Mouse (Mus musculus) liver, embryonic 14.5 days (tissue): ENCODE data around the gene Pip4k2c. TPM values are rescaled to one million over a fixed set of nuclear protein-coding genes. Genes with fewer than 3 reads are reported as not detected.
A peak's percentile ranks its signal among the peaks of the same experiment; 100 is the strongest.

Experiments
- ATAC-seq: fragments of 200-750 bp; cut with Nextera tagmentation; 2 replicates; pipeline ENCODE4 v1.8.0; 2017; ENCODE audit warnings: moderate number of reproducible peaks, mild to moderate bottlenecking, moderate library complexity; ENCODE audit not compliant: insufficient read depth
- DNase-seq, 3 experiments: peaks; one replicate each; pipeline ENCODE4 v3.0.0-alpha.2; 2012 to 2013; ENCODE audit warnings: low read depth in 3 of 3, low spot score in 3 of 3
- H3K27ac ChIP-seq: fragments of 300-500 bp; sonication (generic); 2 replicates; pipeline ENCODE4 v1.5.1; 2014; ENCODE audit warnings: moderate library complexity, mild to moderate bottlenecking, control low read depth, inconsistent platforms
- H3K27me3 ChIP-seq: fragments of 300-500 bp; sonication (generic); 2 replicates; pipeline ENCODE4 v1.6.1; 2014; ENCODE audit warnings: mild to moderate bottlenecking, low read length, moderate library complexity; ENCODE audit not compliant: control insufficient read depth, insufficient read depth
- H3K36me3 ChIP-seq: fragments of 300-500 bp; sonication (generic); replicated peaks from 2 replicates; pipeline ENCODE4 v1.6.1; 2014; ENCODE audit warnings: low read depth; ENCODE audit not compliant: control insufficient read depth, insufficient read depth
- H3K4me1 ChIP-seq, 2 experiments: fragments of 200-500 bp in 1 of 2; fragments of 300-500 bp in 1 of 2; sonication (generic) in 1 of 2; replicated peaks; 2 replicates each; pipeline ENCODE4 v1.6.1; 2012 to 2014; ENCODE audit warnings: antibody characterized with exemption in 1 of 2, inconsistent platforms in 1 of 2, low read length in 1 of 2; ENCODE audit not compliant: control insufficient read depth in 2 of 2, insufficient read depth in 2 of 2
- H3K4me2 ChIP-seq: fragments of 300-500 bp; sonication (generic); 2 replicates; pipeline ENCODE4 v1.6.1; 2014; ENCODE audit warnings: low read depth, mild to moderate bottlenecking, control low read depth, moderate library complexity
- H3K4me3 ChIP-seq, 2 experiments: fragments of 200-500 bp in 1 of 2; fragments of 300-500 bp in 1 of 2; sonication (generic) in 1 of 2; 2 replicates each; pipeline ENCODE4 v1.5.1; 2012 to 2014; ENCODE audit warnings: low read depth in 2 of 2, low read length in 2 of 2, mild to moderate bottlenecking in 2 of 2, control low read depth in 1 of 2, inconsistent platforms in 1 of 2, moderate library complexity in 1 of 2; ENCODE audit not compliant: insufficient read depth in 1 of 2
- H3K9ac ChIP-seq: fragments of 300-500 bp; sonication (generic); replicated peaks from 2 replicates; pipeline ENCODE4 v1.6.1; 2014; ENCODE audit warnings: mild to moderate bottlenecking, control low read depth, moderate library complexity
- H3K9me3 ChIP-seq: fragments of 300-500 bp; sonication (generic); 2 replicates; pipeline ENCODE4 v1.6.1; 2016; ENCODE audit warnings: low read length, mixed read lengths; ENCODE audit not compliant: control insufficient read depth
- CTCF ChIP-seq: IDR thresholded peaks from 2 replicates; pipeline ENCODE4 v1.5.1; 2016; ENCODE audit warnings: antibody characterized with exemption, low read depth, control low read depth
- EP300 ChIP-seq: IDR thresholded peaks from 2 replicates; pipeline ENCODE4 v1.6.1; 2016; ENCODE audit warnings: antibody characterized with exemption, low read depth
- WGBS: fragments of 180-500 bp; shearing (Covaris S2); extraction: QIAGEN DNeasy Blood & Tissue Kit; methylation state at CpG from one replicate; pipeline ENCODE4 v1.1.7; 2014; ENCODE audit not compliant: insufficient replicate concordance; 5-methylcytosine and 5-hydroxymethylcytosine counted together
- polyA plus RNA-seq, 2 experiments: library from polyadenylated mRNA; depleted of rRNA in 1 of 2; stranded (reverse) in 1 of 2; unstranded in 1 of 2; fragments of >200 nt; fragmentation: Nextera tagmentation in 1 of 2; extraction: Ambion mirVana in 1 of 2; gene quantifications; 2 replicates each; pipeline versions ENCODE4 v1.2.1 to v1.2.3; 2012 to 2014

Pip4k2c gene
- polyA plus RNA-seq (2012; rRNA removed) (28.2 and 31.2 TPM in 2 replicates), polyA plus RNA-seq (2014; fragmentation: Nextera tagmentation; extraction: Ambion mirVana) (25.7 and 31.1 TPM in 2 replicates)

GRCm38 (mm10) chr10:127211414-127211854 is at the start of gene Pip4k2c:
TSS of gene Pip4k2c (minus strand) at chr10:127211585.
- H3K27ac ChIP-seq: peak within 1 kb of the TSS; percentile 80
- H3K4me1 ChIP-seq: peaks cover 24 to 30% of the 10 kb centered on the region in 2 experiments
- no peaks in the 10 kb centered on the region for H3K27me3 ChIP-seq
- TF ChIP-seq CTCF (no peak), EP300 (peak; percentile 27; the same call in 1 of the 2 replicates)
- H3K9me3 ChIP-seq: no peaks in the 10 kb centered on the region
- H3K9ac ChIP-seq: peak within 1 kb of the TSS; percentile 88
- WGBS: under 1% methylated on average over 47 of the region's 47 CpGs
- DNase-seq (peak; percentile 80 to 83 (median 80)), ATAC-seq (peak; percentile 92)
- H3K4me2 ChIP-seq: peak within 1 kb of the TSS; percentile 88
- H3K36me3 ChIP-seq: peaks cover 31% of the 10 kb centered on the region
- H3K4me3 ChIP-seq: peak within 1 kb of the TSS; percentile 89 to 97

DNA sequence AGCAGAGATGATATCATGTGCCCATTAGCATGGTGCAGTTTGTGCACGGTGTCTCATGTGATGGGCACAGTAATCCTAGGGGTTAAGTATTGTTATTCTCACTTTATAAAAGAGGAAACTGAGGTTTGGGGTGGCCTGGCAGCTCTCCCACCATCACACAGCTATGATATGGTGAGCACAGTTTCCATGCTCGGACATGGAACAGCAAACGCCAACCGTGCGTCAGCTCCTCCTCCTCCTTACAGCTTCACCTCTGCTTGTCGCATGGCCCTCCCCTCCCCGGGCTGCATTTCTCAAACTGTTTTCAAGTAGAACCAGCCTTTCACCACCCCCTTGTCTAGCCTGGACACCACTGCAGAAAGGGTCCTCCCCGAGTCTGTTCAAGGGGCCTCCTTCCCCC is 47.1 kb upstream of the Pip4k2c start:
- Histone ChIP-seq H3K36me3 (no peaks in the 10 kb centered on the region), H3K4me2 (no peak overlapping the region), H3K27me3 (peaks cover 20% of the 10 kb centered on the region), H3K9me3 (no peaks in the 10 kb centered on the region), H3K27ac (no peak overlapping the region), H3K9ac (no peak overlapping the region), H3K4me1 (0 out of 4 replicates have a peak, but pooled peaks cover 2% of the 10 kb centered on the region in 2 experiments), H3K4me3 (no peak overlapping the region)
- DNase-seq (no peak), ATAC-seq (no peak)
- WGBS: 64% methylated on average over 8 of the region's 8 CpGs
- TF ChIP-seq CTCF: no peak
- no peak for TF ChIP-seq EP300

- Histone ChIP-seq H3K27me3 (peaks cover 14% of the 10 kb centered on the region), H3K9ac (no peak overlapping the region), H3K27ac (no peak overlapping the region), H3K36me3 (no peaks in the 10 kb centered on the region), H3K4me1 (0 out of 4 replicates have a peak, but pooled peaks cover 1 to 2% of the 10 kb centered on the region in 2 experiments), H3K9me3 (no peaks in the 10 kb centered on the region), H3K4me3 (no peak overlapping the region), H3K4me2 (no peak overlapping the region)
- WGBS: 54% methylated on average over 6 of the region's 6 CpGs
- ATAC-seq (no peak), DNase-seq (no peak)
- no peak for TF ChIP-seq EP300
- no peak for TF ChIP-seq CTCF
These were observed 46.4 kb upstream of the Pip4k2c start for GRCm38 (mm10) chr10:127257790-127258189.

- no peak overlapping the region for H3K4me3 ChIP-seq
- H3K27ac ChIP-seq: no peak overlapping the region
- H3K27me3 ChIP-seq: no peaks in the 10 kb centered on the region; the same call in 1 of the 2 replicates
- no peaks in the 10 kb centered on the region for H3K36me3 ChIP-seq
- ATAC-seq: no peak
- no peak overlapping the region for H3K9ac ChIP-seq
- DNase-seq: peak in 2 of 3 experiments; percentile 28 to 33
- no peaks in the 10 kb centered on the region for H3K9me3 ChIP-seq
- TF ChIP-seq CTCF (no peak), EP300 (no peak)
- H3K4me1 ChIP-seq: no peaks in the 10 kb centered on the region
- H3K4me2 ChIP-seq: no peak overlapping the region
- 22% methylated on average over 14 of the region's 14 CpGs for WGBS
These were observed 44.4 kb upstream of the Pip4k2c start for GRCm38 (mm10) chr10:127255625-127256345.

DNA sequence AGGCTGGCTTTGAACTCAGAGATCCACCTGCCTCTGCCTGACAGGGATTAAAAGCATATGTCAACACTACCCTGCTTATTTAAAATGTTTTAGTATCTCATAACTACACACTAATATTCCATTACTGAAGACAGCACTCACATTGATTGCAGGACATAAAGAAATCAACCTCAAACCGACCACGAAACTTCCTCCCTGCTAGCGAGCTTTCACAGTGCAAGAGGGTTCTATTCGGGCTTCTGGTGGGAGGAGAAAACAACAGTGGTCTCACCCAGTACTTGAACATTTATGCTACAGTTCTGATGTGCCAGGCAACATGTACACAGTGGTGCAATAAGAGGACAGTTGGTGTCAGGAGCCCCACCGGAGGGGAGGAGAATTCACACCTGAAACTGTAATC is 39.4 kb upstream of the Pip4k2c start:
- 28% methylated on average over 5 of the region's 5 CpGs for WGBS
- Histone ChIP-seq H3K9ac (no peak overlapping the region), H3K27me3 (no peaks in the 10 kb centered on the region; the same call in none of the 2 replicates), H3K4me2 (no peak overlapping the region), H3K4me1 (no peaks in the 10 kb centered on the region), H3K9me3 (no peaks in the 10 kb centered on the region), H3K27ac (no peak overlapping the region), H3K36me3 (no peaks in the 10 kb centered on the region), H3K4me3 (no peak overlapping the region)
- DNase-seq: no peak
- ATAC-seq: no peak
- TF ChIP-seq CTCF (no peak), EP300 (no peak)
